Mouse (Mus musculus) kidney, adult 2 months (tissue): ENCODE measurements at regions not wholly inside any gene's neighbourhood (a gene's known extent, or its start where the extent isn't known, plus 50 kb on each side); places are given as distances from the start of the nearest gene placed in this dataset.

Experiments
- DNase-seq: peaks from one replicate; pipeline ENCODE4 v3.0.0; 2021
- H3K27ac ChIP-seq: fragments of 200-500 bp; 2 replicates; pipeline ENCODE4 v1.5.1; 2012; ENCODE audit warnings: low read depth, low read length, control low read depth, inconsistent platforms; ENCODE audit not compliant: insufficient read depth
- H3K27me3 ChIP-seq: fragments of 200-500 bp; replicated peaks from 2 replicates; pipeline ENCODE4 v1.6.1; 2012; ENCODE audit warnings: mild to moderate bottlenecking, moderate library complexity, low read length, inconsistent platforms; ENCODE audit not compliant: control insufficient read depth, insufficient read depth
- H3K36me3 ChIP-seq: fragments of 200-500 bp; 2 replicates; pipeline ENCODE4 v1.6.1; 2012; ENCODE audit warnings: mild to moderate bottlenecking, moderate library complexity, low read length, inconsistent platforms; ENCODE audit not compliant: control insufficient read depth, insufficient read depth
- H3K4me1 ChIP-seq: fragments of 200-500 bp; 2 replicates; pipeline ENCODE4 v1.6.1; 2011; ENCODE audit warnings: low read length; ENCODE audit not compliant: control insufficient read depth, insufficient read depth
- H3K4me3 ChIP-seq: fragments of 200-500 bp; 2 replicates; pipeline ENCODE4 v1.5.1; 2011; ENCODE audit warnings: mild to moderate bottlenecking, low read depth, low read length, control low read depth; ENCODE audit not compliant: insufficient read depth
- CTCF ChIP-seq: fragments of 200-500 bp; conservative IDR thresholded peaks from 2 replicates; pipeline ENCODE4 v1.5.1; 2011; ENCODE audit warnings: low read depth, mild to moderate bottlenecking, control low read depth, low read length, moderate library complexity, mixed read lengths; ENCODE audit not compliant: insufficient read depth, insufficient read length
- POLR2A ChIP-seq: fragments of 200-500 bp; IDR thresholded peaks from one replicate; pipeline ENCODE4 v1.6.1; 2011; ENCODE audit warnings: low read depth, low read length, control low read depth
- WGBS: fragments of 180-500 bp; shearing (Covaris S2); methylation state at CpG from one replicate; pipeline ENCODE4 v1.1.7; 2018; 5-methylcytosine and 5-hydroxymethylcytosine counted together

DNA sequence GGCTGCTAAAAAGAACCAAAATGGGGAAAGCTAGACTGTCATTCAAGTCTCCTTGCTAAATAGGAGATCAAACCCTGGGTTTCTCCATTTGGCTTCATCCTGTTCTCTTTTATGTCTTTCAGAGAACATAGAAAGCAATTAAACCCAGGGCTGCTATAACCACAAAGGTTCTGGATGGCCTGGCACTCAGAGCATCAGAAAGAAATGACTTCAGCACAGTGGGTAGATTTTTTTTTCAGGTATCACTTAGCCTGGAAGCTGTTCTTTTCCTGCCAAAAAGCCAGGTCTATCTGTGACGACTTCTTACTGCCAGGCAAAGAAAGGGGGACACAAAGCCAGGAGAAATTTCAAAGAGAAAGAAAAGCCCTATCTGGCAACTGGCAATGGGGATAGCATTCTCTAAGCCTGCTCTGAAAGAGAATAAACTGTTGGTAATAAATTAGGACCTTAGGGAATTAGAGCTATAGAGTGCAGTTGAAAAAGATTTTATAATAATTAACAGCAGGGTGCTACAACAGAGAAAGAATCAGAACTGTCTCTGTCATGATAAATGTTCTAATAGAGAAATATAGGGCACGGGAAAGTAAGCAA lies 225.7 kb downstream of the Gm10283 start:
- H3K4me3 ChIP-seq: no peak overlapping the region
- no peak for DNase-seq
- H3K27me3 ChIP-seq: no peaks in the 10 kb centered on the region
- H3K36me3 ChIP-seq: no peaks in the 10 kb centered on the region
- H3K4me1 ChIP-seq: no peaks in the 10 kb centered on the region
- 46% methylated on average over 2 of the region's 2 CpGs for WGBS
- TF ChIP-seq POLR2A: no peak
- no peak for TF ChIP-seq CTCF
- no peak overlapping the region for H3K27ac ChIP-seq

DNA sequence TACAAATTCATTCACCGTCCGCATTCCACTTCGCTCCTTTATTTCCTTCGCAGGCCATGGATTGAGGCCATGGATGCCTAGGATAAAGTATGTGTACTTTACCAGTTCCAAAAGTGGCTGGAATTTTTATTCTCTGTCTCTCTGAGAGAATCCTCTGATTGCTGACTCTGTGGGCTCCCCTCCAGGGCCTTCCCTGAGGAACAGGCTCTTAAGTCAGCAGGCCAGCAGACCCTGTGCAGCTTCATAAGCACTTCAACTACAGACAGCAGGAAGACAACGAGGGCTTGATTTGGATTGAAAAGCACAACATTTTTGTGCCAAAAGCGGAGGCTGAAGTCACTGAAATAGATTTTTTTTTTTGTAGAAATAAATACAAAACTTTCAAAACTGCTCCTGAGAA lies 252.7 kb downstream of the Gm10283 start:
- 81% methylated on average over 6 of the region's 6 CpGs for WGBS
- TF ChIP-seq CTCF (no peak), POLR2A (no peak)
- no peak for DNase-seq
- Histone ChIP-seq H3K27ac (no peak overlapping the region), H3K4me3 (no peak overlapping the region), H3K36me3 (no peaks in the 10 kb centered on the region), H3K27me3 (no peaks in the 10 kb centered on the region), H3K4me1 (no peaks in the 10 kb centered on the region)

DNA sequence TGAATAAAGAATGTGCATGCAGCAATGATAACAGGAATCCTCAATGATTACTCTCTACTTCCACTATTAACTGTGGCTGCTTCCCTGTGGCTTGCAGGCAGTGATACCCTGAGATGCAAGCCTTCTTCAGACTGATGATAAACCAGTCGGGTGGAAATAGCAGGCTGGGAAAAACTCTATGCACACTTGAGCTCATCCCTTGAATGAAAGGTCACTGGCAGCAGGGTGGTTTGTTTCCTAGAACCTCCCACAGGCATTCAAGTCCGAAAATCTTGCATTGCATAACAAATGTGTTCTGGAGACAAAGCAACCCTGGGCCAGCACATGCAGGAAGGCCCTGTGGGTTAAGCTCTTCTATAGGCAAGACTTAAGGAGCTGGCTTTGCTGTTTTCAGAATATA lies 253.3 kb downstream of the Gm10283 start:
- Histone ChIP-seq H3K36me3 (no peaks in the 10 kb centered on the region), H3K4me3 (no peak overlapping the region), H3K27ac (no peak overlapping the region), H3K27me3 (no peaks in the 10 kb centered on the region), H3K4me1 (no peaks in the 10 kb centered on the region)
- WGBS: 23% methylated on average over 2 of the region's 2 CpGs
- TF ChIP-seq POLR2A (no peak), CTCF (no peak)
- peak; percentile 79 for DNase-seq

DNA sequence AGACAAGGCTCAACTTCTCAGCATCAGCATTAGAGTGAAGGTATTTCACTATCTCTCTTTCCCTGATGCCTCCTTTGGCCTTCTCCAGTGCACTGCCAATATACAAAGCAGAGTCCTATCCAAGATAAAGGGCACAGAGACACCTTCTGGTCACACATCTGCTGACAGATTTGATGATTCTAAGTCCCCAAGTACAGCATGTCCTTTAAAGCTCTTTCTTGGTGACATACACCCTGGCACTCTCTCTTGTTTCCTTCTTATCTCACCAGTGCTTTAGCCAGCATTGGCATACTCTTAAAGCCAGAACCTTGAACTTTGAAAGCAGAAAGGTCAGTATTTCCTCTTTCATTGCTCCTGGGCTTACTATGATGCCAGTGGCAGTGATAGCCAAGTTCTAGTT lies 255.4 kb downstream of the Gm10283 start:
- no peaks in the 10 kb centered on the region for H3K27me3 ChIP-seq
- no peak overlapping the region for H3K27ac ChIP-seq
- H3K4me3 ChIP-seq: no peak overlapping the region
- no peaks in the 10 kb centered on the region for H3K4me1 ChIP-seq
- no peaks in the 10 kb centered on the region for H3K36me3 ChIP-seq
- no peak for DNase-seq
- TF ChIP-seq POLR2A (no peak), CTCF (no peak)

DNA sequence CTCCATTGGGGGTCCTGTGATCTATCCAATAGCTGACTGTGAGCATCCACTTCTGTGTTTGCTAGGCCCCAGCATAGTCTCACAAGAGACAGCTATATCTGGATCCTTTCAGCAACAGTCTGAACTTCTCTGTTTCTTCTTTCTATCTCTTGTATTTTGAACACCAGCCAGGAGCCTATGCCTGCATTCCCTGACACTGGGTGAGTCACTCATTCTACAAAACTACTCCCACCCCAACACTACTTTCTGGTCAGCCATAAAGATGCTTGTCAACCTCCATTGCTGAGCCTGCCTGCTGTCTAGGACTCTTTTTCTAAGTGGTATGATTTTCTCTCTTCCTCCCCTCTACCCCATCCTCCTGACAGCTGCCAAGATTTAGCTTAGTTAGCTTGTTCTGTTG lies 261.6 kb downstream of the Gm10283 start:
- Histone ChIP-seq H3K4me3 (no peak overlapping the region), H3K27me3 (no peaks in the 10 kb centered on the region), H3K27ac (no peak overlapping the region), H3K36me3 (no peaks in the 10 kb centered on the region), H3K4me1 (no peaks in the 10 kb centered on the region)
- DNase-seq: no peak
- no peak for TF ChIP-seq CTCF
- no peak for TF ChIP-seq POLR2A

DNA sequence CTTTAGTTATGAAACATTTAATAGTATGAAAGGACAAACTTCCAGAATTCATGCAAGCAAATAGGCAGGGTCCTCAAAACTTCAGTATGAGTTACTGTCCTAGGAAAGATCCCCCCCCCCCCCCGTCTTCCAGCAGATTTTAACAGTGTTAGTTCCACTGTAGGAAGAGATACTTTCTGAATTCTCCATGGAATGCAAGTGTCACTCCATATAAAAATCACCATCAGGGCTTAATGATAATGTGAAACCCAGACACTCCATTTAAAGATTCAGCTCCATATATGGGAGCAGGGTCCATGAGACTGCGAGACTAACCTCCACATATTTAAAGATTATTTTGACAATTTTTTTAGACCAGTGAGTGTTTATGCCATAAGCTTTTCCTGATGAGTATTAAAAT lies 282.1 kb downstream of the Gm10283 start:
- H3K4me3 ChIP-seq: no peak overlapping the region
- H3K4me1 ChIP-seq: no peaks in the 10 kb centered on the region
- 84% methylated on average over 2 of the region's 2 CpGs for WGBS
- H3K36me3 ChIP-seq: no peaks in the 10 kb centered on the region
- H3K27ac ChIP-seq: no peak overlapping the region
- no peaks in the 10 kb centered on the region for H3K27me3 ChIP-seq
- no peak for DNase-seq
- TF ChIP-seq POLR2A (no peak), CTCF (no peak)

DNA sequence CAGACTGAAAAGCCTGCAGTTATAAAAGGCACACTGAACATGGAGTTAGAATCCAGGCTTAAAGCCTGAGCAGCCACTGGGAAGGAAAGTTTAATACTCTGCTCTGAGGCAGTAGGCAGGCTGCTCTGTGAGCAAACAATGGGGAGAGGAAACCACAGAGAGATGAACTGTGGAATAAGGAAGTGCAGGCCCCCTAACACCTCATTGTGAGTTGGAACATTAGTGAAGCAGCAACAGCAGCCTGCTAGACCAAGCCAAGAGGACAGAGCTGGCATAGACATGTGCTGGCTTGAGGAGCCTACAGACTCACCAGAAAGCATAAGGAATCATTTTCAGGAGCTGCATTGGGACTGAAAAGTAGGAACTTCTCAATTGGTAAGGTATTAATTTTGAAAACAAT lies 307.4 kb downstream of the Gm10283 start:
- Histone ChIP-seq H3K4me1 (no peaks in the 10 kb centered on the region), H3K4me3 (no peak overlapping the region), H3K27ac (no peak overlapping the region), H3K36me3 (no peaks in the 10 kb centered on the region), H3K27me3 (no peaks in the 10 kb centered on the region)
- no peak for TF ChIP-seq POLR2A
- no peak for TF ChIP-seq CTCF
- no peak for DNase-seq

DNA sequence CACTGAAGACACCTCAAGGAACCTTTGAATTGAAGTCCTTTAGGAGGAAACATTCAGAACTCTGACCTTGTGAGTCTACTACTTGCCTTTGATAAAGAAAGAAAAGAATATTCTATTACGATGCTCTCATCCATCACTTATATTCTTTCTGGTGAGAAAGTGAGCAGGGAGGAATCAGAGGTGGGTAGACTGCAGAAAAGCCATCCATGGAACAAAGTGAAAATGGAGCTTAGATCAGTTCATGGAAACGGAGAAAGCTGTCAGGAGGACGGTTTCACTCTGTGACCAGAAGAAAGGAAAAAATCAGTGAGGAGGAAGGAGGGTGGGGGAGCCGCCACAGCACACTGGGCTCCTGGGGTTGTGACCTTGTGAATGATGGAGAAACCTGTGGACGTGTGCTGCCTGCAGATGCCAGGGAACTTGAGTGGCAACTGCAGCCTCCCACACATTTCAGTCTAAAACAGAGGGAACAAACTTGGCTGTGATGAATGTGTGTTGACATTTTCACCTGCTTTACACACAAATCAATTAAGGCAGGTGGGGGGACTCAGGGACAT lies 335.2 kb downstream of the Gm10283 start:
- no peak for DNase-seq
- Histone ChIP-seq H3K36me3 (no peaks in the 10 kb centered on the region), H3K27me3 (no peaks in the 10 kb centered on the region), H3K4me3 (no peak overlapping the region), H3K4me1 (no peaks in the 10 kb centered on the region), H3K27ac (no peak overlapping the region)
- 28% methylated on average over 5 of the region's 5 CpGs for WGBS
- no peak for TF ChIP-seq CTCF
- TF ChIP-seq POLR2A: no peak
